Mouse (Mus musculus): Measurements from ENCODE around the gene Nrarp.

Nrarp gene

DNA sequence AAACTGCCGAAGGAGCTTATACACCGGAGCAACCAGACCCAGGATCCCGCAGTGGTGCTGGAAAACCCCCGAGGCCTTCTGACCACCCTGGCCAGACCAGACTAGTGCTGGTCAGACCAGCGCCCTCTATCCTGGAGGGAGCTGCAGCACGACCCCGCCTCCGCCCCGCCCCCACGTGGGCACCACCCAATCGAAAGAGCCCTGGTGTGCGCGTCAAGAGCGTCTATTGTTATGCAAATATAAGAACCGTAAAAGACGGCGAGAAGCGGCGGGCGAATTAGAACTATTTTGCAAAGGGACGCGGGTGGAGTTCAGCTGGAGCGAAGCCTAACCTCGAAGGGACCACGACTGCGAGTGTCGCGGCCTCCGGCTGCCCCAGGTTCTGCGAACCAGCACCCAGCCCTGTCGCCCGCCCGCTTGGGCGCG, at the start of gene Nrarp:
Gene Nrarp (plus strand): TSS at position 281 of the 426 bp plus-strand sequence.
- DNase-seq (ENCODE audit: low spot score in 2 of 2), result peak; percentile 91 to 92

- DNase-seq (ENCODE audit: low spot score in 2 of 2), result no peak
Measured at GRCm38 (mm10) chr2:25131601-25132000, 49.0 kb upstream of the Nrarp start.

DNA sequence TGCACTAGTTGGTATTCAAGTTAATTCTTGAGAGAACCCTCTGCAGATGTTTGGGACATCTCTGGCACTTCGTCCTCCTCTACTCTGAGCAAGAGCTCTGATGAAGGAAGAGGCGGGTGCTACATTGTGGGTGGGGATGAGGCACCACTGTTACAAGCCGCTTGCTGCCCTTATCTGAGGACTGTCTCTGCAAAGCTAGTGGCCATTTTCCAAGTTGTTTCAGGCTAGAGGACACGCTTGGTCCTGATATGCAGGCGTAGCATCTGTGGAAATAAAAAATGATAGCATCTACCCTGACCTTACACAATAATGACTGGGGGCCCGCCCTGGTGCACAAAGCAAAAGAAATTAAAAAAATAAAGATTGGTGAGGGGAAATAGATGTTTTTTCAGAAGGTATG, 42.7 kb upstream of the Nrarp start:
- DNase-seq (ENCODE audit: low spot score in 2 of 2), result no peak

DNA sequence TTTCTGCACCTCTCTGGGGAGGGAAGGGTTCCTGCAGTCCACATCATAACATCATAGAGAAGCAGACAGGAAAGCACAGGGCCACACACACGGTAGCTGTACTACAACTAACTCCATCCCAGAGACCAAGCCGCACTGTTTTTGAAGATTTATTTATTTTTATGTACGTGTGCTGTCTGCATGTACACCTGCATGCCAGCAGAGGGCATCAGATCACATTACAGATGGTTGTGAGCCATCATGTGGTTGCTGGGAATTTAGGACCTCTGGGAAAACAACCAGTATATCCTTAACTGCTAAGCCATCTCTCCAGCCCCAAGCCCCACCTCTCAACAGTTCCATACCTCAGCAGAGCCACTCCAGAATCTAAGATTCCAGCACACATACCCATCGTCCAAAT, 39.4 kb upstream of the Nrarp start:
- no peak for DNase-seq (ENCODE audit: low spot score in 2 of 2)

GRCm38 (mm10) chr2:25141921-25142320, 38.6 kb upstream of the Nrarp start:
- no peak for DNase-seq (ENCODE audit: low spot score in 2 of 2)

DNA sequence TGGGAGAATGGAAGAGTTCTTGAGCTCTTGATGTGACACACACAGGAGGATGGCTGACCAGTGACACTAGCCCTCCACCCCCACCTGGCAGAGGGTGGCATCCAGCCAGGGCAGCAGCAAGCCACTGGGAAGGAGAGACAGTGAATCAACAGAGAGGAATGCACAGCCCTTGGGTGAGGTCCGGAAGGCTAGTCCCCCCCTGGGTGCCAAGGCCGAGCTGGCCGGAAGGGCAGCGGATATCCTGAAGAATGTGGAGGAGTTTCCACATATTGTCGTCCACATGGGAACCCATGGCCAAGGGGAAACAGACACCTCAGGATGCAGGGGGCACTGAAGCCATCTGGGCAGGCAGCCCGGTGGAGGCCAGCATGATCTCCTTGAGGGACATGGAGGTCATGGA, 35.2 kb upstream of the Nrarp start:
- DNase-seq (ENCODE audit: low spot score in 2 of 2), result peak in 1 of 2 experiments; percentile 45

GRCm38 (mm10) chr2:25147398-25147797, 33.2 kb upstream of the Nrarp start:
- DNase-seq (ENCODE audit: low spot score in 2 of 2), result no peak

GRCm38 (mm10) chr2:25147892-25148291, 32.7 kb upstream of the Nrarp start:
- no peak for DNase-seq (ENCODE audit: low spot score in 2 of 2)

DNA sequence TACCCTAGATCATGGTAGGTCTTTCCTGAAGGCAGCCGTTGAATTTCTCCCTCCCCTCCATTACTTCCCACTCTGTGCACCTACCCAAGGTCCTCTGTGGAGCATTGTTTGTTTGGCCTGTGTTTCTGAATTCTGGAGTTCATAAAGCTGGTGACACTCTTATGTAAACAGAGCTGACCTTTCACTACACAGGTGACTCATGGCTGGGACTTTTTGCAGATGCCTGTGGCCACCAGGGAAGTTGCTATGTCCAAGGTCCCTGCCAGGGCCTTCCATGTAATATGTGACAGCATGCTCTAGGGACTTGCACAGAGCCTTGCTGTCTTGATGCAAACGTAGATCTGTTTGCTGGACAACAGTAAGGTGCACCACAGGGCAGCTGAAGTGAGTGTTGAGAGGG, 30.9 kb upstream of the Nrarp start:
- no peak for DNase-seq (ENCODE audit: low spot score in 2 of 2)

DNA sequence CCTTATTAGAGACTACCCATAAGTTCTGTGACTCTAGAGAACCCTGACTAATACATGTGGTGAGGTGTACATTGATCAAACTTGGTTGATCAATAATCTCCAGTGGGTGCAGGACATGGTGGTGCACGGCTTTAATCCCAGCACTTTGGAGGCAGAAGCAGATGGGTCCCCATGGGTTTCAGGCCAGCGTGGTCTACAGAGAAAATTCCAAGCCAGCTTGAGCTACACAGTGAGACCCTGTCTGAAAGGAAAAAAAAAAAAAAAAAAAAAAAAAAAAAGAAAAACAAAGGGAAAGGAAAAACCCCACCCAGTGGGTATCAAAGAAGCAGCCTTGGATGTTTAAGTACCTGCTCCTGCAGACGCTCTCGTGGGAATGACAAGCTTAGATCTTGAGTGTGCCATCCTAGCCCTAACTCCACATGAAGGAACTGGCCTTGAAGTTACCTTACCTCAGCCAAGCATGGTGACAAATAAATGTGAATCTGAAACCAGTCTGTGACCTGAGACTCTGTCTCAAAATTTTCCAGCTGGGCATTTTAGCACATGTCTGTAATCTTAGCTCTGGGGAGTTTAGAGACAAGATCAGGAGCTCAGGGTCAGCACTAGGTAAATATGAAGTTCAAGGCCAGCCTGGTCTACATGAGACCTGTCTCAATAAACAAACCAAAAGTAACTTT, 29.1 kb upstream of the Nrarp start:
- no peak for DNase-seq (ENCODE audit: low spot score in 2 of 2)

DNA sequence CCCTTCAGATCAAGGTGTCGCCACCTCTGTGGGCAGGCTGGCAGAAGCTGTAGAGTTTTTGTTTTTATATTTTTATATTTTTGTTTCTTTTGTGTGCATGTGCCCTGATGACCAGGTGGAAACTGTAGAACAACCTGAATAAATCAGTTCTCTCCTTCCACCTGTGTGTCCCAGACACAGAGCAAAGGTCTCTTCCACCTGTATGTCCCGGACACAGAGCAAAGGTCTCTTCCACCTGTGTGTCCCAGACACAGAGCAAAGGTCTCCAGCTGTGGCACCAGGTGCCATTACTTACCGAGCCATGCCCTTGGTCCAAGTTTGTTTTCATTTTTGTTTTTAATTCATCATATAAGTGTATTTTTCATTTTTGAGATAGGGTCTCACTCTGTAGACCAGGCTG, 24.4 kb upstream of the Nrarp start:
- DNase-seq (ENCODE audit: low spot score in 2 of 2), result no peak

DNA sequence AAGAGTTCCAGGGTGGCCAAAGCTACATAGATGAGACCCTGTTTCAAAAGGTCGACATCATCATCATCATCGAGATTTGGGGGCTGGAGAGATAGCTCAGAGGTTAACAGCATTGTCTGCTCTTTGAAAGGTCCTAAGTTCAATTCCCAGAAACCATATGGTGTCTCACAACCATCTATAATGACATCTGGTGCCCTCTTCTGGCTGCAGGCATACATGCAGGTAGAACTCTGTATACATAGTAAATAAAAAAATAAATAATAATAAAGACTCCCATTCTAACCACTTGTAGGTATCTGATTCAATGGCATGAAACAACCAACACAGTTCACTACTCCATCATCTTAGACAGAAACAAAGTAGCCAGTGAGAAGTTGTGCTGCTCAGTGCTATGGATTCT, 23.6 kb upstream of the Nrarp start:
- no peak for DNase-seq (ENCODE audit: low spot score in 2 of 2)

- DNase-seq (ENCODE audit: low spot score in 2 of 2), result no peak
Measured at GRCm38 (mm10) chr2:25157655-25158054, 22.9 kb upstream of the Nrarp start.

DNA sequence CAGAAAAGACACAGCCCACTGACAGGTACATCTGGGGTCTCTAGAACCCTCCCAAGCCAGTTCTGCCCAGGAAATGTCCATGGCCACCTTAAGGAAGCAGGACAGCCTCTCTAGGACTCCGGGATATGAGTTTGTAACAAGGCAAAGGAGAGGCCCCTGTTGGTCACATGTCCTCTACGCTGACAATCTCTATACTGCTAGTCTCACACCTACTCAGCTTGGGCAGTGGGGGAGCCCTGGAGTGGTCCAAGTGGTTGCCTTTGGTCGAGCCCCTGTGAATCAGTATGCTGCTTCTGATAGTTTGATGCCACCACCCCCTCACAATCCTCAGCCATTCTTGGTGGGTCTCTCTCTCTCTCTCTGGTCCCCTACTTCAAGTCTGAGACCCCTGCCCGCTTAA, 13.1 kb upstream of the Nrarp start:
- no peak for DNase-seq (ENCODE audit: low spot score in 2 of 2)

DNA sequence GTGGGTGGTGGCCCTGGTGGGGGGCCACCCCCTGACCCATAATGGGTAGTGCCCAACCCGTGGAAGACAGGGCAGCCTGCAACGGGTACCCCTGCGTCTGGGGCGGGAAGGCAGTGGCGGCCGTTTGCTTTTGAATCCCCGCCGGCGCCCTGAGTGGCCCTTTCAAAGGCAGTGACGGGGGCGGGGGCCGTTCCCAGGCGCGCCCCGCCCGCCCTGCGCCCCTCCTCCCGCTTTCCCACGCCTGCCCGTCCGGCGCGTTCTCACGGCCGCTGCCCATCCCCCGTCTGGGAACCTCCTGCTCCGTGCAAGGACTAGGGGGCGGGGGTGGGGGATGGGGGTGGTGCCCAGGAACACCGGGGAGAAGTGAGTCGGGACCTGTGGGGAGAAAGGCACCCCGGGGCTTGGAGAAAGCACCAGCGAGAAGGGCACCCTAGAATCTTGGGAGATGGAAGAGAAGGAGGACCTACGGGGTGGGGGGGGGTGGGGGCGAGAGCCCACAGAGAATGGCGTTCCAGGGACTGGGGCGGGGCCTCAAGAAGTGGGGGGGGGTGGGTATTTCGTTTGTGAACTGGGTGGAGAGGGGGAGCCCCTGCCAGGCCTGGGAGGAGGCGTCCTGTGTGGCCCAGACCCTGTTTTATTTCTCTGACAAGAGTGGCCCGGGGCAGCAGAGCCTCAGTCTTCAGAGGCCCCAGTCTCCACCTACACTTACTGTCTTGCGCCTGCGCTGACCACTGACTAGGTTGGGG, 12.5 kb upstream of the Nrarp start:
- DNase-seq (ENCODE audit: low spot score in 2 of 2), result peak in 1 of 2 experiments; percentile 40

- no peak for DNase-seq (ENCODE audit: low spot score in 2 of 2)
Measured at GRCm38 (mm10) chr2:25168665-25168978, 11.9 kb upstream of the Nrarp start.

DNA sequence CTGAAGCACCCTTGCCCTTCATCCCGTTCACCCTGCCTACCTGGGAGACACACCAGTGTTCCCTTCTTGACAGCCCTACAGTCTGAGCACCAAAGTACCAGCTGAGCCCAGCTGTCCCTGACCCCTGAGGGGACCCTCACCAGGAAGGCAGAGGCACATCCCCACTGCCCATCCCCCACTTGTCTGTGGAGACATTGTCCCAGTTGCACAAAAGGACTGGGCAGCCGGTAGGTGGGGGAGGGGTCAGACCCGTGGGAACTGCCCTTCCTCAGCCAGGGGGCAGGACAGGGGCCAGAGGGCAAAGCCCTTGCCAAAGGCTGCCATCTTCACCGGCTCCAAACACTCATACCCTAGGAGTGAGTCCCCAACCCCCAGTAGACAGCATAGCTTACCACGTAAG, 10.8 kb upstream of the Nrarp start:
- no peak for DNase-seq (ENCODE audit: low spot score in 2 of 2)

GRCm38 (mm10) chr2:25170326-25171100, 10.0 kb upstream of the Nrarp start:
- DNase-seq (ENCODE audit: low spot score in 2 of 2), result no peak

DNA sequence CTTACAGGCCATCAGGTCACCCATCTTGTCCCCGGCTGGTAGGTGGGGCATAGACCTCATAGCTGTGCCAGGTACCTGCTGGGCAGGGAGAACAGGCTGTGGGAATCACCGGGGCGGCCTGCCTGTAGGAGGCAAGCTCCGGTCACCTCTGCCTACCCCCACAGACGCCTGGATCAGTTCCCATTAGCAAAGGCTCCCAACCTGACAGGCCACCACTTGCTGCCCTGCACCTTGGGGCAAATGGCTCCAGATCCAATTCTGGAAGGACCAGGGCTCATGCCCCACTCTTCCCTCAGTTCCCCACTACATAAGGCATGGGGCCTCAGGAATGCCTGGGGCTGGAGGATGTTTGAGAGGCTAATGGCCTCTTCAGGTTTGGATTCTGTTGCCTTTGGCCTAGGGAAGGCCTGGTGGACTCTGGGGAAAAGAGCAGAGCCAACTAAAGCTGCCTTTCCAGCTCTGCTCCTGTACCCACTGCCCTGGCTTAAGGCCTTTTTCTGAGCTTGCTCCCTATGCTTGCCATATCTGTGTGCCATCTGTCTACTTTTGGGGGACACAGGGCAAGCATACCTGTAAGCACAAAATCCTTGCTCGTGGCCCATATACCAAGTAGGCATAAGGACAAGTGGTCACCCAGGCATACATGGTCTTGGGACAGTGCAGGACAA, 9.3 kb upstream of the Nrarp start:
- no peak for DNase-seq (ENCODE audit: low spot score in 2 of 2)

GRCm38 (mm10) chr2:25171769-25172153, 8.8 kb upstream of the Nrarp start:
- DNase-seq (ENCODE audit: low spot score in 2 of 2), result no peak

GRCm38 (mm10) chr2:25172629-25173028, 7.9 kb upstream of the Nrarp start:
- peak; percentile 78 to 88 for DNase-seq (ENCODE audit: low spot score in 2 of 2)

DNA sequence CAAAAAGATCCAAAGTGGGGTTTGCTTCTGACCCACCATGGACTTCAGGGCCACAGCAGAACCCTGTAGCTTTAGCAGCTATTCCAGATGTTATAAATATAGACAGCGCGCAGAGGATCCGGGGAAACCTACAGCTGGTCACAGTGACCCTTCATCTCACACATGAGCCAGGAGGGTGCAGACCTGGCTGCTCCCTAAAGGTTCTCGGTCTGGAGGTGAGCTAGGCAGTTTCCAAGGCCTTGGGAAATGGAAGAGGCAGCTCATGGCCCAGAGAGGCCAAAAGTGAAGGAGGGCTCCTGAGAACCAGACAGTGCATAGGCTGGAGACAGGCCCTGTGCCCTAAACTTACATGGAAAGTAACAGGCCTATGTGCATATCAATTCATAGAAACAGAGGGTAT, 6.7 kb upstream of the Nrarp start:
- DNase-seq (ENCODE audit: low spot score in 2 of 2), result no peak
